Mouse (Mus musculus): Measurements from ENCODE around the gene Kcnt2. TPM values are rescaled to one million over a fixed set of nuclear protein-coding genes. Genes with fewer than 3 reads are reported as not detected.
A peak's percentile ranks its signal among the peaks of the same experiment; 100 is the strongest.

Kcnt2 gene
- polyA plus RNA-seq (2014; fragmentation: Nextera tagmentation; extraction: Ambion mirVana): 1.6 and 2.1 TPM in 2 replicates

DNA sequence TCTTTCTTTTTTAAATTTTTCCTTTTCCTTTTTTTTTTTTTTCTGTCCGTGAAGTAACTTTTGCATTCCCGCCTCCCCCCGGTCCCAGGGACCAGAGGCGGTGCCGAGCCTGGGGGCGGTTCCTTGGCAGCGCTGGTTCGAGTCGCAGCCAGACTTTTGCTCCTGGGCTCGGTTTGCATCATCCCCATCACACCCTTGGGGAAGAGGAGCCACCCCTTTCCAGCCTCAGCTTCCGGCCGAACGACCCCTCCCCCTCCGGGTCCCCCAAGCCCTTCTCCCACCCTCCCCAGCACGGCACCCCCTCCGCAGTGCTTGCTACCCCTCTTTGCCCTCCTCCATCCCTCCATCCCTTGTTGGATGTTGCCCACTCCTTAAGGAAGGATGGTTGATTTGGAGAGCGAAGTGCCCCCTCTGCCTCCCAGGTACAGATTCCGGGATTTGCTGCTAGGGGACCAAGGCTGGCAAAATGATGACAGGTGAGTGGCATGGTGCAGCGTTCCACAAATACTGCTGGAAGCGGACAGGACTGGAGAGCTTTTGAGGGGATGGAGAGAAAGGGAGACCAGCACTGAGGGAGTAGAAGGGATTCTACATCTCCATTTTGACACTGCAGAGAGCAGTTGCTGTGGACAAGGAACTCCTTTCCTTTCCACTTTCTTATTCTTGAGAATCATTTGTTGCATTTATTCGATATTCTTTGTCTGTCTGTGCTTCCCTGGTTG, at the start of gene Kcnt2:
Kcnt2 (plus strand) TSS at position 283 of the 722 bp plus-strand sequence.
- Histone ChIP-seq H3K27me3 (ENCODE audit: control insufficient read depth, insufficient read depth, low read length) (no peaks in the 10 kb centered on the region), H3K4me3 (ENCODE audit: low read depth, low read length) (peak within 1 kb of the TSS; percentile 59), H3K4me2 (ENCODE audit: low read depth, low read length, severe bottlenecking) (peak within 1 kb of the TSS; percentile 65), H3K36me3 (ENCODE audit: control insufficient read depth, insufficient read depth, low read length) (no peaks in the 10 kb centered on the region), H3K9me3 (ENCODE audit: control insufficient read depth, low read length) (no peaks in the 10 kb centered on the region), H3K9ac (ENCODE audit: low read length) (peak within 1 kb of the TSS; percentile 60), H3K4me1 (replicated peaks; ENCODE audit: control insufficient read depth, insufficient read depth, low read length) (no peaks in the 10 kb centered on the region), H3K27ac (ENCODE audit: low read depth, low read length) (no peak within 1 kb of the TSS)
- DNase-seq (ENCODE audit: low spot score) (peak; percentile 74), ATAC-seq (replicated peaks; ENCODE audit: low FRiP score) (peak; percentile 67)
- WGBS: under 1% methylated on average over 21 of the region's 21 CpGs

DNA sequence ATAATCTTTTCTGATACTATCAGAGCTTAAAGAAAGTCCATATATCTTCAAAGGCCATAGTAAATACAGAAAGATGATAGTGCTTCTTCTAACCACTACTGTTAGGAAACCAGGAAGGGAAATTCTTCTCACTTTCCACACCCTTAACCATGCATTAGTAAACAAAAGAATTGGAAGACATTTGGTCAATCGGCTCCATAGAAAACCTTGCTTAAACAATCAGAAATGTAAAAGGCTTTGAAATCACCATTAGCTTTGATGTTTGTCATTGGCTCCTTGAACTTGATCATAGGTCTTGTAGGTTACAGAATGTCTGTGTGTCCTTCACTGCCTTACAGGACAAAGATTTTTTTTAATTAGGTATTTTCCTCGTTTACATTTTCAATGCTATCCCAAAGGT, 40.6 kb upstream of the Kcnt2 start:
- Histone ChIP-seq H3K4me2 (ENCODE audit: low read depth, low read length, severe bottlenecking) (no peak overlapping the region), H3K4me1 (replicated peaks; ENCODE audit: control insufficient read depth, insufficient read depth, low read length) (no peaks in the 10 kb centered on the region), H3K27me3 (ENCODE audit: control insufficient read depth, insufficient read depth, low read length) (no peaks in the 10 kb centered on the region), H3K27ac (ENCODE audit: low read depth, low read length) (no peak overlapping the region), H3K9ac (ENCODE audit: low read length) (no peak overlapping the region), H3K4me3 (ENCODE audit: low read depth, low read length) (no peak overlapping the region), H3K9me3 (ENCODE audit: control insufficient read depth, low read length) (no peaks in the 10 kb centered on the region), H3K36me3 (ENCODE audit: control insufficient read depth, insufficient read depth, low read length) (no peaks in the 10 kb centered on the region)
- DNase-seq (ENCODE audit: low spot score) (no peak), ATAC-seq (replicated peaks; ENCODE audit: low FRiP score) (no peak)
- WGBS: 77% methylated on average over 2 of the region's 2 CpGs

DNA sequence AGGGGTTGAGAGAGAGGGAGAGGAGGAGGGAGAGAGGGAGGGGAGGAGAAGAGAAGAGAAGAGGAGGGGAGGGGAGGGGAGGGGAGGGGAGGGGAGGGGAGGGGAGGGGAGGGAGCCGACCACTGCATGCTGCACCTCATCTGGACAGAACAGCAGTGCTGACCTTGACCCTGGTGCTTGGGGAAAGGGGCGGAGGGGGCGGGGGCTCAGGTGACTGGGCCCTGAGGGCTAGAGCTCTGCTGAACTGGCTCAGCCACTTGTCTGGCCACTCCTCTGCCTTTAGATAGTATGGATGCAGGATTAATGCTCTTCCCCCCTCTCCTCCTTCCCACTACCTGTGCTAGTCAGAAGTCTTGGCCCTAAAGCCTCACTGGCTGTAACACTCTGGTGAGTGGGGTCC, 20.7 kb upstream of the Kcnt2 start:
- DNase-seq (ENCODE audit: low spot score) (no peak), ATAC-seq (replicated peaks; ENCODE audit: low FRiP score) (peak; percentile 58)
- Histone ChIP-seq H3K9ac (ENCODE audit: low read length) (no peak overlapping the region), H3K36me3 (ENCODE audit: control insufficient read depth, insufficient read depth, low read length) (no peaks in the 10 kb centered on the region), H3K27me3 (ENCODE audit: control insufficient read depth, insufficient read depth, low read length) (no peaks in the 10 kb centered on the region), H3K4me2 (ENCODE audit: low read depth, low read length, severe bottlenecking) (no peak overlapping the region), H3K4me1 (replicated peaks; ENCODE audit: control insufficient read depth, insufficient read depth, low read length) (no peaks in the 10 kb centered on the region), H3K4me3 (ENCODE audit: low read depth, low read length) (no peak overlapping the region), H3K27ac (ENCODE audit: low read depth, low read length) (no peak overlapping the region), H3K9me3 (ENCODE audit: control insufficient read depth, low read length) (no peaks in the 10 kb centered on the region)
- WGBS: 48% methylated on average over 3 of the region's 3 CpGs

DNA sequence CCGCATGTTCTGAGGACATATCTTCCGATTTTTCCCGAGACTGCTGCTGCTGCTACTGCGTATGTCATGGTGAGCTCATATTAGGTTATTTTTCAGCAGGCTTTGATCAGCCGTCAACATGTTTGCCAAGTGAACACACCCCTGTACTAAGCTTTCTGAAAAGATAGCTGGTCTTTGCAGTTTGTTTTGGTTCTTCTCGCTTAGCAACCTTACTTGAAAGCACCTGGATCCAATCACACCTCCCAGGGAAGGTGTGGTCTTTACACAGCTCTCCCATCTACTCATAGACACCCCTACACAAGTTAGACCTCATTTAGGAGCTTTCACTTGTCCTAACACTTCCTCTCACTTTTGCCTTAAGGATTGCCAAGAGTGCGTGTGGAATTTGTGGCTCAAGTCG, 19.3 kb upstream of the Kcnt2 start:
- no peak for DNase-seq (ENCODE audit: low spot score)
- Histone ChIP-seq H3K27me3 (ENCODE audit: control insufficient read depth, insufficient read depth, low read length) (no peaks in the 10 kb centered on the region), H3K9me3 (ENCODE audit: control insufficient read depth, low read length) (no peaks in the 10 kb centered on the region), H3K4me3 (ENCODE audit: low read depth, low read length) (no peak overlapping the region), H3K4me2 (ENCODE audit: low read depth, low read length, severe bottlenecking) (no peak overlapping the region), H3K27ac (ENCODE audit: low read depth, low read length) (no peak overlapping the region), H3K36me3 (ENCODE audit: control insufficient read depth, insufficient read depth, low read length) (no peaks in the 10 kb centered on the region), H3K4me1 (replicated peaks; ENCODE audit: control insufficient read depth, insufficient read depth, low read length) (no peaks in the 10 kb centered on the region), H3K9ac (ENCODE audit: low read length) (no peak overlapping the region)
- 83% methylated on average over 8 of the region's 8 CpGs for WGBS
- no peak for ATAC-seq (replicated peaks; ENCODE audit: low FRiP score)

DNA sequence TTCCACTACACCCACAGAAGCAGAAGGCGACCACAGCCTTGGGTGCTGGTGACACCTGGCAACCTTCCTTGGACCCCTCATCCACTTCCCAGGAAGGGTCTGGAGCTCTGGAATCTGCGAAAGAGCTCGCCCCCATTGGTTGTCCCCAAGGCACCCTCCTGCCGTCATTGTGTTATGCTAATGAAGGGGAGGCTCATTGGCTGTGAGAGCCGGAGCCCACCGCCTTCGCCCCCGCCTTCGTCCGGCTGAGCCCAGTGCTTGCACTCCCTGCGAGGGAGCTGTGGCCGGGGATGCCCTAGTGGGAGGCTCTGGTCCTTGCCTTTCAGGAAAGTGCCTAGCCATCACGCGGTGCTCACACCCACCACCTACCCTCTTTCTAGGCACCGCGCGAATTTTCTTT, 493 bp upstream of the Kcnt2 start:
- DNase-seq (ENCODE audit: low spot score) (peak; percentile 92), ATAC-seq (replicated peaks; ENCODE audit: low FRiP score) (peak; percentile 100)
- Histone ChIP-seq H3K4me2 (ENCODE audit: low read depth, low read length, severe bottlenecking) (peak overlapping the region; percentile 65), H3K4me1 (replicated peaks; ENCODE audit: control insufficient read depth, insufficient read depth, low read length) (no peaks in the 10 kb centered on the region), H3K9ac (ENCODE audit: low read length) (peak overlapping the region; percentile 60), H3K4me3 (ENCODE audit: low read depth, low read length) (peak overlapping the region; percentile 59), H3K27ac (ENCODE audit: low read depth, low read length) (no peak overlapping the region), H3K36me3 (ENCODE audit: control insufficient read depth, insufficient read depth, low read length) (no peaks in the 10 kb centered on the region), H3K9me3 (ENCODE audit: control insufficient read depth, low read length) (no peaks in the 10 kb centered on the region), H3K27me3 (ENCODE audit: control insufficient read depth, insufficient read depth, low read length) (no peaks in the 10 kb centered on the region)
- WGBS: under 1% methylated on average over 17 of the region's 17 CpGs

DNA sequence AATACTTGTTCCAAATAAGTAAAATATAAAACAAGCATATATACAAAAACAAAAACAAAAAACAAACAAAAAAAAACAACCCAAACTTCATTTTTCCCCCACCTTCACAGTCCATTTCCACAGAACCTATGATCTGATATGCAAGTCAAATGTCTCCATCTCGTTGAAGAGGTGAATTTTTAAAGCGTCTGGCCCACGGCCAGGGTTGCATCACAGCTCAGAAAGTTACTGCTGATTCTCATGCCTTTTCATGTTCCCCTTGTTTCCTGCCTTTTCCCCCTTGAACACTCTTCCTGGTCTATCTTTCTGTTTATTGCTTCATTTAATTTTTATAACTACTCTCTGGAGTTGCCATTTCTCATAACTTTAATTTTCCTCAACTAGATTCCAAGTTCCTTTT, 18.7 kb downstream of the Kcnt2 start:
- H3K4me2 ChIP-seq (ENCODE audit: low read depth, low read length, severe bottlenecking): no peak overlapping the region
- DNase-seq (ENCODE audit: low spot score) (no peak), ATAC-seq (replicated peaks; ENCODE audit: low FRiP score) (no peak)
- H3K4me3 ChIP-seq (ENCODE audit: low read depth, low read length): no peak overlapping the region
- H3K27ac ChIP-seq (ENCODE audit: low read depth, low read length): no peak overlapping the region
- no peaks in the 10 kb centered on the region for H3K9me3 ChIP-seq (ENCODE audit: control insufficient read depth, low read length)
- H3K4me1 ChIP-seq (replicated peaks; ENCODE audit: control insufficient read depth, insufficient read depth, low read length): no peaks in the 10 kb centered on the region
- no peak overlapping the region for H3K9ac ChIP-seq (ENCODE audit: low read length)
- WGBS: 85% methylated on average over 3 of the region's 3 CpGs
- no peaks in the 10 kb centered on the region for H3K27me3 ChIP-seq (ENCODE audit: control insufficient read depth, insufficient read depth, low read length)
- H3K36me3 ChIP-seq (ENCODE audit: control insufficient read depth, insufficient read depth, low read length): no peaks in the 10 kb centered on the region

DNA sequence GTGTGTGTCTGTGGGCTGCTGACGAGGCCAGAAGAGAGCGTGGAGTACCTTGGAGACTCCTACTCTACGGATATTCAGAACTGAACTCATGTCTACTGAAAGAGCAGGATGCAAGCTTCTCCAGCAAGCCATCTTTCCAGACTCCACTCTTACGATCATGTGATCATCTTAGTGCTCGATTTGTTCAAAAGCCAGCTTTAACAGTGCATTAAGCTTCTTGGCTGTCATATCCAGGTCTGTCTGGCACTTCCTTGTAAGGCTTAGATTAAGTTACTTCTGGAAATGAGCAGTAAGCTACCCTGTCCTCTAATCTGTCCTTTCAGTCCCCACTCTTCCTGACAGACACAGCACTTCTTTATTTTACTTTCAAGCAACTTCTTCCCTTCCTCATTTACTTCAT, 20.1 kb downstream of the Kcnt2 start:
- ATAC-seq (replicated peaks; ENCODE audit: low FRiP score) (no peak), DNase-seq (ENCODE audit: low spot score) (no peak)
- Histone ChIP-seq H3K36me3 (ENCODE audit: control insufficient read depth, insufficient read depth, low read length) (no peaks in the 10 kb centered on the region), H3K4me3 (ENCODE audit: low read depth, low read length) (no peak overlapping the region), H3K4me1 (replicated peaks; ENCODE audit: control insufficient read depth, insufficient read depth, low read length) (no peaks in the 10 kb centered on the region), H3K27ac (ENCODE audit: low read depth, low read length) (no peak overlapping the region), H3K9me3 (ENCODE audit: control insufficient read depth, low read length) (no peaks in the 10 kb centered on the region), H3K4me2 (ENCODE audit: low read depth, low read length, severe bottlenecking) (no peak overlapping the region), H3K9ac (ENCODE audit: low read length) (no peak overlapping the region), H3K27me3 (ENCODE audit: control insufficient read depth, insufficient read depth, low read length) (no peaks in the 10 kb centered on the region)
- 78% methylated on average over 5 of the region's 5 CpGs for whole genome bisulfite sequencing

DNA sequence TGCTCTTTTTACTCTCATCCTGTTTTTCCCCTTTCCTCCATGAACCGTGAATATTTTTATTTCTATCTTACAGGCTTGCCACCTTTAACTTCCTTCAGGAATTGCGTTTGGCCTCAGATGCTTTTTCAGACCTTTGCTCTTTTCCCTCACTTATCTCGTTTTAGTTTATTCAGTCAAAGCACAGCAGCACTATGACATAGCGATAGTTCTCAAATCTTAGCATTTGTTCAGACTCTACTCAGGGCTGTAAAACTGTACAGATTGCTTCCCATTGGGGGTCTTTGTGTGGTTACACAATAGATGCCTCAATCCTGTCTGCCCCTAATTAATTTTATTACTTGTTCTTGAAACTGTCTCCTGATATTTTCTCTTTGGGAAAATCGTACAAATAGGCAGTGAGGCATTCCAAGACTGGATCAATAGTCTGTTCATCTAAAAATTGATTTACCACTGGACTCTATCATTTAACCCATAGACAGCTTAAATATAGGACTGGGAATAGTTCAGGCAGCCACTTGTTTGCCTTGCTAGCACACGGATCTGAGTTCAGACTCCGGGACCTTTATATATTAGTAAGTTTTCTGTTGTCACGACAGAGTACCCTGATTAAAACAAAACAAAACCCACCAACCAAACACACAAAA, 20.8 kb downstream of the Kcnt2 start:
- Histone ChIP-seq H3K27me3 (ENCODE audit: control insufficient read depth, insufficient read depth, low read length) (no peaks in the 10 kb centered on the region), H3K4me3 (ENCODE audit: low read depth, low read length) (no peak overlapping the region), H3K9ac (ENCODE audit: low read length) (no peak overlapping the region), H3K27ac (ENCODE audit: low read depth, low read length) (no peak overlapping the region), H3K4me2 (ENCODE audit: low read depth, low read length, severe bottlenecking) (no peak overlapping the region), H3K4me1 (replicated peaks; ENCODE audit: control insufficient read depth, insufficient read depth, low read length) (no peaks in the 10 kb centered on the region), H3K36me3 (ENCODE audit: control insufficient read depth, insufficient read depth, low read length) (no peaks in the 10 kb centered on the region), H3K9me3 (ENCODE audit: control insufficient read depth, low read length) (no peaks in the 10 kb centered on the region)
- ATAC-seq (replicated peaks; ENCODE audit: low FRiP score) (no peak), DNase-seq (ENCODE audit: low spot score) (no peak)
- 58% methylated on average over 8 of the region's 8 CpGs for WGBS

DNA sequence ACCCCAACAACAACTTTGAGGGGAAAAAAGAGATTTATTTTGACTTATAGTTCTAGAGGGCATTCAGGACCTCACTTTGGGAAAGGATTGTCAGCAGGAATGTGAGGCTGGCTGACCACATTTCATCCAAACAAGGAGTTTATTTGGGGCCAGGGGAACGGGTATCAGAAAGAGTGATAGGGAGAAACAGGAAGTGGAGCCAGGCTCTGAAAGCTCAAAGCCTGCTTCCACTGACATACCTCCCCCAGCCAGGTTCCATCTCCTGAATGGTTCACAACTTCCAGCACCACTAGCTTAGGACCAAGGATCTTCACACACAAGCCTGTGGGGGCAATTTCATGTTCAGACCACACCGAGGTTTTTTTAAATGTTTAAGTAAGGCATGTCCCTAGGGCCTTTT, 21.3 kb downstream of the Kcnt2 start:
- ATAC-seq (replicated peaks; ENCODE audit: low FRiP score): no peak
- no peak overlapping the region for H3K4me3 ChIP-seq (ENCODE audit: low read depth, low read length)
- H3K36me3 ChIP-seq (ENCODE audit: control insufficient read depth, insufficient read depth, low read length): no peaks in the 10 kb centered on the region
- no peak overlapping the region for H3K4me2 ChIP-seq (ENCODE audit: low read depth, low read length, severe bottlenecking)
- H3K9ac ChIP-seq (ENCODE audit: low read length): no peak overlapping the region
- DNase-seq (ENCODE audit: low spot score): no peak
- no peak overlapping the region for H3K27ac ChIP-seq (ENCODE audit: low read depth, low read length)
- no peaks in the 10 kb centered on the region for H3K4me1 ChIP-seq (replicated peaks; ENCODE audit: control insufficient read depth, insufficient read depth, low read length)
- H3K27me3 ChIP-seq (ENCODE audit: control insufficient read depth, insufficient read depth, low read length): no peaks in the 10 kb centered on the region
- 64% methylated on average over 2 of the region's 2 CpGs for WGBS
- H3K9me3 ChIP-seq (ENCODE audit: control insufficient read depth, low read length): no peaks in the 10 kb centered on the region
